Mouse (Mus musculus) heart, adult 2 months (tissue): Measurements from ENCODE around the gene Creb3l2. TPM values are rescaled to one million over a fixed set of nuclear protein-coding genes. Genes with fewer than 3 reads are reported as not detected.

ENCODE experiments used
- DNase-seq, 2 experiments: peaks; one replicate each; pipeline ENCODE4 v3.0.0; 2021
- H3K27ac ChIP-seq: fragments of 200-600 bp; 2 replicates; pipeline ENCODE4 v1.8.1; 2022
- H3K27me3 ChIP-seq: fragments of 200-500 bp; 2 replicates; pipeline ENCODE4 v1.6.1; 2012; ENCODE audit warnings: mild to moderate bottlenecking, low read length, inconsistent platforms, mixed read lengths; ENCODE audit not compliant: control insufficient read depth, insufficient read depth
- H3K36me3 ChIP-seq: fragments of 200-500 bp; 2 replicates; pipeline ENCODE4 v1.6.1; 2012; ENCODE audit warnings: low read length, inconsistent platforms; ENCODE audit not compliant: control insufficient read depth, insufficient read depth
- H3K4me1 ChIP-seq: fragments of 200-500 bp; 2 replicates; pipeline ENCODE4 v1.6.1; 2011; ENCODE audit warnings: low read length; ENCODE audit not compliant: control insufficient read depth, insufficient read depth
- H3K4me3 ChIP-seq: fragments of 200-600 bp; 2 replicates; pipeline ENCODE4 v1.8.1; 2022
- H3K79me2 ChIP-seq: fragments of 200-500 bp; replicated peaks from 2 replicates; pipeline ENCODE4 v1.6.1; 2012; ENCODE audit warnings: mild to moderate bottlenecking, inconsistent platforms, low read length, moderate library complexity, mixed read lengths; ENCODE audit not compliant: control insufficient read depth, insufficient read depth
- H3K9ac ChIP-seq: fragments of 200-500 bp; 2 replicates; pipeline ENCODE4 v1.6.1; 2012; ENCODE audit warnings: low read depth, mild to moderate bottlenecking, control low read depth, inconsistent platforms, low read length, mixed read lengths
- CTCF ChIP-seq: fragments of 200-600 bp; IDR thresholded peaks from 2 replicates; pipeline ENCODE4 v1.8.1; 2022; ENCODE audit warnings: antibody characterized with exemption, mild to moderate bottlenecking, moderate library complexity
- EP300 ChIP-seq: fragments of 200-500 bp; IDR thresholded peaks from 2 replicates; pipeline ENCODE4 v1.6.1; 2011; ENCODE audit warnings: low read depth, low read length, control low read depth; ENCODE audit not compliant: insufficient read depth
- POLR2A ChIP-seq: fragments of 200-500 bp; IDR thresholded peaks from 2 replicates; pipeline ENCODE4 v1.6.1; 2011; ENCODE audit warnings: mild to moderate bottlenecking, low read depth, low read length, control low read depth; ENCODE audit not compliant: insufficient read depth
- WGBS: fragments of 180-500 bp; shearing (Covaris S2); methylation state at CpG from one replicate; pipeline ENCODE4 v1.1.7; 2018; 5-methylcytosine and 5-hydroxymethylcytosine counted together
- intact Hi-C: fragments of 180-260 bp; cut with DNase I; formaldehyde crosslinking; loops from one replicate; pipeline ENCODE4 v1.15.1; 2025
- polyA plus RNA-seq: library from polyadenylated mRNA; depleted of rRNA; stranded (reverse); fragments of >200 nt; gene quantifications from 2 replicates; pipeline ENCODE4 v1.2.3, GENCODE M21; 2012
- total RNA-seq, 2 experiments: library from RNA; stranded (reverse); gene quantifications; 2 replicates each; pipeline ENCODE4 v1.2.3; 2021

Creb3l2 gene
- total and polyA plus RNA-seq, 3 experiments: 16.7 to 26.5 (median 20.5) TPM

- intact Hi-C loops: no loop called here
- Histone ChIP-seq H3K79me2 (peaks cover 8% of the 10 kb centered on the region), H3K9ac (no peak overlapping the region), H3K4me1 (peaks cover 49% of the 10 kb centered on the region), H3K27me3 (no peaks in the 10 kb centered on the region), H3K27ac (no peak overlapping the region), H3K36me3 (peaks cover 28% of the 10 kb centered on the region), H3K4me3 (no peak overlapping the region)
- DNase-seq: no peak
- TF ChIP-seq EP300 (no peak), POLR2A (no peak), CTCF (no peak)
- 86% methylated on average over 11 of the region's 11 CpGs for WGBS
Observed at GRCm38 (mm10) chr6:37428044-37428443, 13.9 kb downstream of the Creb3l2 start.

GRCm38 (mm10) chr6:37426615-37427014, 15.3 kb downstream of the Creb3l2 start:
- Histone ChIP-seq H3K4me1 (peaks cover 45% of the 10 kb centered on the region), H3K27me3 (no peaks in the 10 kb centered on the region), H3K4me3 (no peak overlapping the region), H3K36me3 (peaks cover 19% of the 10 kb centered on the region), H3K79me2 (peaks cover 8% of the 10 kb centered on the region), H3K9ac (no peak overlapping the region), H3K27ac (no peak overlapping the region; the same call in 1 of the 2 replicates)
- intact Hi-C loops: no loop called here
- DNase-seq: no peak
- 84% methylated on average over 2 of the region's 2 CpGs for WGBS
- no peak for TF ChIP-seq EP300
- TF ChIP-seq POLR2A: no peak
- TF ChIP-seq CTCF: no peak

- TF ChIP-seq EP300 (no peak), CTCF (no peak)
- peaks cover 43% of the 10 kb centered on the region for H3K4me1 ChIP-seq
- no peak for DNase-seq
- no peaks in the 10 kb centered on the region for H3K27me3 ChIP-seq
- H3K79me2 ChIP-seq: peaks cover 10% of the 10 kb centered on the region
- no peak overlapping the region for H3K9ac ChIP-seq
- 21% methylated on average over 3 of the region's 3 CpGs for WGBS
- intact Hi-C loops: no loop called here
- peaks cover 19% of the 10 kb centered on the region for H3K36me3 ChIP-seq
- no peak overlapping the region for H3K4me3 ChIP-seq
- H3K27ac ChIP-seq: peak overlapping the region; percentile 45; the same call in 1 of the 2 replicates
Observed at GRCm38 (mm10) chr6:37425833-37426232, 16.1 kb downstream of the Creb3l2 start.

GRCm38 (mm10) chr6:37425075-37425474, 16.9 kb downstream of the Creb3l2 start:
- no peak overlapping the region for H3K4me3 ChIP-seq
- peaks cover 19% of the 10 kb centered on the region for H3K36me3 ChIP-seq
- intact Hi-C loops: no loop called here
- DNase-seq: no peak
- WGBS: 83% methylated on average over 3 of the region's 3 CpGs
- H3K79me2 ChIP-seq: peaks cover 10% of the 10 kb centered on the region
- H3K4me1 ChIP-seq: peaks cover 40% of the 10 kb centered on the region
- peak overlapping the region; percentile 45 for H3K27ac ChIP-seq
- no peaks in the 10 kb centered on the region for H3K27me3 ChIP-seq
- TF ChIP-seq EP300 (no peak), POLR2A (no peak), CTCF (no peak)
- H3K9ac ChIP-seq: no peak overlapping the region

- TF ChIP-seq POLR2A (no peak), EP300 (no peak), CTCF (no peak)
- intact Hi-C loops: loop anchor here (5.0 kb wide), 1 partner anchor 723 kb away; no protein-coding TSS in a partner anchor
- Histone ChIP-seq H3K4me3 (no peak overlapping the region), H3K9ac (no peak overlapping the region), H3K27ac (peak overlapping the region; percentile 45), H3K27me3 (no peaks in the 10 kb centered on the region), H3K79me2 (peaks cover 10% of the 10 kb centered on the region), H3K36me3 (peaks cover 19% of the 10 kb centered on the region), H3K4me1 (peaks cover 40% of the 10 kb centered on the region)
- peak; percentile 69 to 76 for DNase-seq
- 49% methylated on average over 7 of the region's 7 CpGs for WGBS
Observed at GRCm38 (mm10) chr6:37424374-37424773, 17.6 kb downstream of the Creb3l2 start.

- H3K4me1 ChIP-seq: peaks cover 47% of the 10 kb centered on the region
- peaks cover 22% of the 10 kb centered on the region for H3K36me3 ChIP-seq
- DNase-seq: no peak
- peak overlapping the region; percentile 45 for H3K27ac ChIP-seq
- intact Hi-C loops: loop anchor here (5.0 kb wide), 1 partner anchor 724 kb away; no protein-coding TSS in a partner anchor
- no peak overlapping the region for H3K9ac ChIP-seq
- H3K27me3 ChIP-seq: no peaks in the 10 kb centered on the region
- no peak overlapping the region for H3K4me3 ChIP-seq
- H3K79me2 ChIP-seq: peaks cover 7% of the 10 kb centered on the region; the same call in 1 of the 2 replicates
- WGBS: 53% methylated on average over 1 of the region's 1 CpGs
- TF ChIP-seq EP300 (no peak), CTCF (no peak), POLR2A (no peak)
Observed at GRCm38 (mm10) chr6:37423386-37423785, 18.6 kb downstream of the Creb3l2 start.
